ENCODE assay signal across 18 mouse cellular contexts in genomic region chr11:118818528-118818927, GRCm38 (mm10).
A peak's percentile ranks its signal among the peaks of the same experiment; 100 is the strongest.
DNase-seq lines count a peak whose midpoint lies in the region; ATAC-seq and TF ChIP-seq lines count a peak whose summit lies in the region.
"Had no signal": no experiment of that assay in that cellular context is flagged by ENCODE, and none has a peak within 500 bp of the region (broad histone marks: within the 10 kb centered on the region; RNA-seq: fewer than 3 reads in every experiment).

No protein-coding gene starts in this region.

- DNase-seq in layer of hippocampus, adult 2 months (ENCODE audit: low spot score in 2 of 2): no peak
- DNase-seq in layer of hippocampus, postnatal 14 days (ENCODE audit: low spot score in 2 of 2): no peak
- peak; percentile 45 to 54 for DNase-seq in left cerebral cortex, postnatal 14 days (ENCODE audit: low spot score in 2 of 2)
- no peak for DNase-seq in left cerebral cortex, postnatal 36 days (ENCODE audit: low spot score in 2 of 2)
- DNase-seq in brain, adult 2 months (ENCODE audit: low read depth, low spot score): peak; percentile 64
- DNase-seq: adrenal gland, adult 2 months; adrenal gland, postnatal 10 days; adrenal gland, postnatal 25 days; cerebellum, adult 11-12 months; cerebellum, adult 2 months; cerebellum, adult 9-10 months; cerebellum, postnatal 10 days; cerebellum, postnatal 25 days had no signal

- TF ChIP-seq CTCF in layer of hippocampus, adult 2 months (conservative IDR thresholded peaks at IDR 0.05): no peak

- no peak overlapping the region for H3K4me3 ChIP-seq in layer of hippocampus, adult 2 months
- H3K4me3 ChIP-seq: embryonic facial prominence, embryonic 10.5 days; embryonic facial prominence, embryonic 12.5 days had no signal

- H3K27ac ChIP-seq in layer of hippocampus, adult 2 months: peak overlapping the region; percentile 46
- H3K27ac ChIP-seq: embryonic facial prominence, embryonic 10.5 days; embryonic facial prominence, embryonic 12.5 days had no signal

- intact Hi-C loops in left cerebral cortex, postnatal 14 days (cut with DNase I): no loop called here
- intact Hi-C loops in left cerebral cortex, postnatal 36 days (cut with DNase I): no loop called here

- no peak for ATAC-seq in monocyte, adult 5-6 weeks (replicated peaks; ENCODE audit: insufficient number of reproducible peaks, low FRiP score, low TSS enrichment, poor library complexity, severe bottlenecking)
- ATAC-seq: forebrain, embryonic 14.5 days; forebrain, embryonic 16.5 days had no signal

Comparison
In these comparisons a context has a peak if more than half of its experiments do, and no peak if none do; other contexts are left out.
1. DNase-seq: peak in left cerebral cortex, postnatal 14 days (2 of 2) and brain, adult 2 months (single experiment); none in layer of hippocampus, adult 2 months (0 of 2), layer of hippocampus, postnatal 14 days (0 of 2) and left cerebral cortex, postnatal 36 days (0 of 2).